Mouse (Mus musculus) neural tube, embryonic 10.5 days (tissue): ENCODE measurements around the gene Nudt14.

Experiments used
- DNase-seq: peaks from one replicate; pipeline ENCODE4 v3.0.0-alpha.2; 2017; ENCODE audit warnings: low spot score; ENCODE audit errors: extremely low spot score

Nudt14 gene

GRCm38 (mm10) chr12:112950040-112950760, 8.3 kb upstream of the Nudt14 start:
- peak; percentile 89 for DNase-seq

DNA sequence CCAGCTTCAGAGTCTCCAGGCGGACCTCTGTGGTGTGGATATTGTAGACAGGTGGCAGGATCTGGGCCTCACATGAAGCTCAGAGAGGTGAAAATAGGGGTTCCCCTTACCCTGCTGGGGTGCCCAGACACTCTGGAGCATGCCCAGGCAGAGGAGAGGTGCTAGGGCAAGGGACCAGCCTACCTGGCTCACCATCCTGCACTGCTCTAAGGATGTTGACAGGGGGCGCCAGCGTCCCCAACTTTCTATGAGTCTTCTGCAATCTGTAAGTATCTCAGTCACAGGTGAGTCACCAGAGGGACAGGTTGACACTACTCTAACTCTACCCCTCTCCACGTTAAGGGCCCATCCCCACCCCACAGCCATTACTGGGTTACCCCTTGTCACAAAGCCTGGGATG, 5.4 kb upstream of the Nudt14 start:
- no peak for DNase-seq

GRCm38 (mm10) chr12:112943669-112944068, 1.7 kb upstream of the Nudt14 start:
- DNase-seq, result no peak

- DNase-seq, result no peak
Measured at GRCm38 (mm10) chr12:112941156-112941775, 658 bp downstream of the Nudt14 start.

DNA sequence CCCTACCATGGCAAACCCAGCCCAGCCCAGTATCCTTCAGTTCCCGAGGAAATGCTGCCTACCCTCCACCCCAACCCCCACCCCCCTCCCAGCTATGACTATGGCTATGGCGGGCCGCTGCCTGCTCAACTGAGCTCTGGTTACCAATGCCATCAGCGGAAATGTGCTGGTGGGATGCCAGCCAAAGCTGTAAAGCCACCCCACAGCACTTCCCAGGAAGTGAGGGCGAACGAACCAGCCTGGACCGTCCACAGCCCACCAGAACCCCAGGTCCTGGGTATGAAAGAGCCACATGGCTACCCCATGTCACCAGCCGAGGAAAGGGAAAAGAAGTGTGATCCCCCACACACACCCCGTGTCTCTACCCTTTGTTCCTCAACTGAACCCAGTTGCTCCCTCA, 1.2 kb downstream of the Nudt14 start:
- no peak for DNase-seq

DNA sequence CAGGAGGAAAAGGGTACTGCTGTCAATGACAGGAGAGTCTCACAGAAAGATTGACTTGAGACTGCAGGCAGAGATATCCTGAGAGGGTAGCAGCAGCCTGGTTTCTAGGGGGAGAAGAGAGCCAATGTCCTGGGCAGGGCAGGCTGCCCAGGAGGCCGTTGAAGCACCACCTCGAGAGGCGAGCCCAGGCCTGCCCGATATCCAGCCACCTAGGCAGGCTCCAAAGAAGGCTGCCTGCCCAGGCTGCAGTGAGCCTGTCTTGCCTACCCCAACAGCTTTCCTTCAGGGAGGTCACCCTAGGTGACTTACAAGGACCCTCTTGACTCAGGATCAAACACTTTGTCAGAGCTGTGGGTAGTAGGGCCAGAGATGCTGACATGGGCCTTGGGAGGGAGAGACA, 1.7 kb downstream of the Nudt14 start:
- no peak for DNase-seq

- DNase-seq, result peak; percentile 47
Measured at GRCm38 (mm10) chr12:112938873-112939565, 2.9 kb downstream of the Nudt14 start.

DNA sequence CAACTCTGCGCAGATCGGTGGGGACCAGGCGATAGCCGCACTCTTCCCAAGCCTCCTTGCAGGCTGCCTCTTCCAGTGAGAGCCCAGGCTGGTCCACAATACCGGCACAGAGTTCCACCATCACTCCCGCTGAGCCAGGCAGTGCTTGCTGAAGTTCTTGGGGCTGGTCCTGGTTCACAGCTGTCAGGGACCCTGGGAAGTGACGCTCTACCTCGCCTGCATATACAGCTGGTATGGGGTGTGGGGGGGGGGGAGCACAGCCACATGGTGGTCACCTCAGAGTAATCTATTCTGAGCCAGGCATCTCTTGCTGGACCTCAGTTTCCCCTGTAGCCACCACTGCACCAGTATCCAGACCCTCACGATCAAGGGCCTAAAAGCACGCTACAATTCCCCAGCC, 3.6 kb downstream of the Nudt14 start:
- DNase-seq, result no peak

DNA sequence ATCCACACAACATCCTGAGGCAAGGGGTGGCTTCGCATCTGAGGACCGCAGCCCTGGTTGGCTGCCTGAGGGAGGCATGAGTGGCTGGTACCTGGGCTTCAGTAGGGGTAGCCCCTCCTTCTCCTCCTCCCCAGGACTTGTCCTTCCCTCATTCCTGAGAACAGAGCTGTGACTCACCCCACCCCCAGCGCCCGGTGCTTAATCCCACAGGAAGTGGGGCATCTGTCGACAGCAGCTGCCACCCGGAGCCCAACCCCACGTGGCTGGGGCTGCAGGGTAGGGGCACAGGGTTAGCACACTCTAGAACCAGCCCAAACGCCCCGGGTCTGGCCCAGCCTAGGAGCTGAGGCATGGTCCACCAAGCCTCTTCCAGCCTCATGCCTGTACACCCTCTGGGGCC, 4.0 kb downstream of the Nudt14 start:
- DNase-seq, result no peak

- no peak for DNase-seq
Measured at GRCm38 (mm10) chr12:112932647-112933046, 9.3 kb downstream of the Nudt14 start.

GRCm38 (mm10) chr12:112929562-112930352, 12.2 kb downstream of the Nudt14 start, which contains the start of gene Jag2:
TSS of gene Jag2 (minus strand) at chr12:112929776.
- peak; percentile 69 for DNase-seq

- peak; percentile 49 for DNase-seq
Measured at GRCm38 (mm10) chr12:112928401-112929241, 13.3 kb downstream of the Nudt14 start.

DNA sequence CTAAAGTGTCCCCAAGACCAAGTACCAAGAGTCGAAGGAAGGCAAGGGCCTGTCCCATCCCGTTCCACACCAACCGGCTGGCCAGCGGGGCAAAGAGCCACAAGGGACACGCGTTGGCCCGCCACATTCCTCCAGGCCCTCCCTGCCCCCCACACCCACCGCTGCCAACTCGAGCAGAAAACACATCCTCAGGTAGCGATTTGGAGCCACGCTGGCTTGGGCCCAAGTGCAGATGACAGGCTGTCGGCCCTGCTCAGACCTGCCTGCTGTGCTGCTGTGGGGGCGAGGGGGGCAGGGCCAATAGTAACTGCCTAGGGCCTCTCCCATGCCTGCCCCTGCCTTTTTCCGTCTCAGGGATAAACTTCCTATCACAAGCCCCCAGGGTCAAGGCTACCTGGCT, 14.7 kb downstream of the Nudt14 start:
- no peak for DNase-seq

DNA sequence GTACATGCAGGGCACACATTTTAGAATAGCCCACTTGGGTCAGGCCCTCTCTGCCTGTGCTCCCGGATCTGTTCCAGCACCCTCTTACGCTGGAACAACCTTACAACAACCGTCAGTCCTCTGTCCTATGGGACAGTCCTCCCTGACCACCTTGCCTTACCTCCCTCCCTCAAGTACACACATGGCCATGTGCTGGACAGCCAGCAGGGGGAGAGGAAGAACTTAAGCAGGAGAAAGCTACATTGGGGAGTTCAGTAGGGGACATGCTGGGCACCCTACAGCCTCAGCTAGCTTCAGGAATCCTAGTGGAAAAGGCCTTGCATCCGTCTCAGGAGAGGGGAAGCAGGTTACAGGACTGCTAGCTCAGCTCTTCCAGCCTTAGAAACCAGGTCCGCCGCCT, 16.0 kb downstream of the Nudt14 start:
- DNase-seq, result no peak

DNA sequence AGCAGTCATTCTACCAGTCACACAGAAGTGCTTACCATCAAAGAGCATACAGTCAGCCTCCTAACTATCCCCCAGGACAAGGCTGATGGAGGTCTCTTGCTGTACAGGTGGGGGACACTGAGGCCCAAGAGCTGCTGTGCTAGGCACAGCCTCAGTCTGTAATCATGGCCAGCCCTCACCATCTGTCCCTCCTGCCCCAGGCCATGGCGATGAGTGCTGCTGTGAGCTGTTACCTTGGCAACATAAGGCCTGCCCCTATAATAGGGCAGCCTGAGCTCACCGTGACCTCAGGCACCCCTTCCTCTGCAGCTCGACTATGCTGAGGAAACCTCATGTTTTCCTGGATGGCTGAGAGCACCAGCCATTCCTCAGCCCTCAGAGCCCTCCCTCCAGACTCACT, 19.4 kb downstream of the Nudt14 start:
- DNase-seq, result no peak

GRCm38 (mm10) chr12:112921518-112921917, 20.4 kb downstream of the Nudt14 start:
- no peak for DNase-seq

- no peak for DNase-seq
Measured at GRCm38 (mm10) chr12:112917906-112918305, 24.0 kb downstream of the Nudt14 start.

DNA sequence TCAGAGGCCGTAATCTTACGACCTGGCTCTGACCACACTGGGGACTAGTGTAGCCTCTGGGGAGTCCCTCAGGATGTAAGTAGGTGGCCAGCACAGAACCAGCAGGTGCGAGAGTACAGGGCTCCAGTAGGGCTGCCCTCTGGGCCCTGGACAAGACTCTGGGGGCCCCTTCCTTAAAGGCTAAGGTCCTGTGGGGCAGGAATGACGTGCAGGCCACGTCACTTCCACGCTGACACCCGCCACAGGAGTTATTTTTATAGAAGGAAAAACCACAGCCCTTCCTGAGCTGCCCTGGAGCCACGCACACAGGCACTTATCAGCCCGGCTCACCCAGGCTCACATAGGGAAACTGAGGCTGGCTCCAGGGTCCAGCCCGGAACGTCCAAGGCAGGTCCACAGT, 24.4 kb downstream of the Nudt14 start:
- DNase-seq, result no peak

DNA sequence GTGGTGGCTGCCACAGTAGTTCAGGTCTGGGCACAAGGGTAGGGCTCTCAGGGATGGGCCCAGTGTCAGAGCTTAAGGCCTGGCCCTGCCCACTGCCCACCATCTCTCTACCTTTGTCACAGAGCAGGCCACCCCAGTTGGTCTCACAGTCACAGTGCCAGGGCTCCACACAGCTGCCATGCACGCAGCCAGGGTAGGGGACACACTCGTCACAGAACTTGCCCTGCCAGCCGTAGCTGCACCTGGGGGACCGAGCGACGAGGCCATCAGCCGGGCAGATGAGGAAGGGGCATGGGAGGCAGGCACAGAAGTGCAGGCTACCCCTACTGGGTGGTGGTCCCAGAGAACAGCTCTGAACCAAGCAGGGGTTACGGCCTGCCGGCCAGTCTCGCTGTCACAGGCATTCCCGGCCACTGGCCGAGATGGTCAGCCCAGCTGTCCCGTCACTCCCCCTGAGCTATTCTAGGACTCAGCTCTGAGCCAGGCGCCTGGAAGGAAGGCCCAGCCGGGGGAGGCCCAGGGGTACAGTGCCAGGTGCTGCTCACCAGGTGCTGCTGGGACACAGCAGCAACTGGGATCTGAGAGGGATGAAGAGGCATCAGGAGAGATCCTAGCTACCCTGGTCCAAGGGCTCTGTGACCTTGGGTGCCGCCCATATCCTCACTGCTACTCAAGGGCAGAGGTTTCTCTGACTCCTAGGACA, 25.1 kb downstream of the Nudt14 start:
- no peak for DNase-seq

DNA sequence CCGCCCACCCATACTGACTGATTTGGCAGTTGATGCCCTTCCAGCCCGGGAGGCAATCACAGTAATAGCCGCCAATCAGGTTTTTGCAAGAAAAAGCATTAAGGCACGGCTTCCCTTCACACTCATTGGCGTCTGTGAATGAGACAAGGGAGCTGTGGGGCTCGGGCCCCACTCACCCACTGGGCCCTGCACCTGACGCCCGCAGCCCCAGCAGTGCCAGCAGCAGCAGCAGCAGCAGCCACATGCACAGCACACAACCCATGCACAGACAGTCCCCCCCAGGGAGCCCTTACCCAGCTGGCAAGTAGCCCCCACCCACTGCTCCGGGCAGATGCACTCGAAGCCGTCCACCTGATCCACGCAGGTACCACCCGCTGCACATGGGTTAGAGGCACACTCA, 26.3 kb downstream of the Nudt14 start:
- DNase-seq, result no peak
